ENCODE assay signal across 18 mouse cellular contexts in genomic region chr4:97607169-97607568, GRCm38 (mm10).
DNase-seq lines count a peak whose midpoint lies in the region; ATAC-seq and TF ChIP-seq lines count a peak whose summit lies in the region.
"Had no signal": no experiment of that assay in that cellular context is flagged by ENCODE, and none has a peak within 500 bp of the region (broad histone marks: within the 10 kb centered on the region; RNA-seq: fewer than 3 reads in every experiment).

No protein-coding gene starts in this region.

- no peaks in the 10 kb centered on the region for H3K36me3 ChIP-seq in forebrain, embryonic 14.5 days (ENCODE audit: control insufficient read depth, insufficient read depth, low read length)
- H3K36me3 ChIP-seq in forebrain, postnatal 0 days (ENCODE audit: insufficient read depth): no peaks in the 10 kb centered on the region
- H3K36me3 ChIP-seq in lung, postnatal 0 days (ENCODE audit: insufficient read depth, low read length): no peaks in the 10 kb centered on the region
- H3K36me3 ChIP-seq in forebrain, embryonic 16.5 days (ENCODE audit: control insufficient read depth, insufficient read depth): no peaks in the 10 kb centered on the region
- no peaks in the 10 kb centered on the region for H3K36me3 ChIP-seq in intestine, postnatal 0 days (ENCODE audit: control insufficient read depth, insufficient read depth)
- H3K36me3 ChIP-seq: heart, embryonic 15.5 days had no signal

- H3K9ac ChIP-seq in forebrain, embryonic 14.5 days (ENCODE audit: low read length): no peak overlapping the region
- H3K9ac ChIP-seq in forebrain, postnatal 0 days: no peak overlapping the region
- no peak overlapping the region for H3K9ac ChIP-seq in lung, postnatal 0 days (replicated peaks; ENCODE audit: low read depth)
- no peak overlapping the region for H3K9ac ChIP-seq in forebrain, embryonic 16.5 days (replicated peaks; ENCODE audit: low read depth, low read length)
- H3K9ac ChIP-seq in intestine, postnatal 0 days (ENCODE audit: low read depth, low read length): no peak overlapping the region
- H3K9ac ChIP-seq: heart, embryonic 15.5 days had no signal

- no peaks in the 10 kb centered on the region for H3K27me3 ChIP-seq in forebrain, embryonic 14.5 days (replicated peaks; ENCODE audit: control insufficient read depth, insufficient read depth, low read length)
- H3K27me3 ChIP-seq in forebrain, postnatal 0 days (ENCODE audit: insufficient read depth, low read length): no peaks in the 10 kb centered on the region
- no peaks in the 10 kb centered on the region for H3K27me3 ChIP-seq in lung, postnatal 0 days (replicated peaks; ENCODE audit: insufficient read depth, low read length)
- no peaks in the 10 kb centered on the region for H3K27me3 ChIP-seq in forebrain, embryonic 16.5 days (replicated peaks; ENCODE audit: control insufficient read depth, insufficient read depth, low read length)
- no peaks in the 10 kb centered on the region for H3K27me3 ChIP-seq in intestine, postnatal 0 days (replicated peaks; ENCODE audit: control insufficient read depth, insufficient read depth, low read length)
- H3K27me3 ChIP-seq: CH12.LX; heart, embryonic 15.5 days had no signal

- no peaks in the 10 kb centered on the region for H3K9me3 ChIP-seq in forebrain, embryonic 14.5 days (replicated peaks; ENCODE audit: control insufficient read depth, low read length)
- no peaks in the 10 kb centered on the region for H3K9me3 ChIP-seq in forebrain, postnatal 0 days (ENCODE audit: low read length)
- H3K9me3 ChIP-seq in lung, postnatal 0 days (ENCODE audit: low read length): no peaks in the 10 kb centered on the region
- H3K9me3 ChIP-seq in forebrain, embryonic 16.5 days (ENCODE audit: control insufficient read depth, low read length): no peaks in the 10 kb centered on the region
- H3K9me3 ChIP-seq in intestine, postnatal 0 days (ENCODE audit: control insufficient read depth): no peaks in the 10 kb centered on the region
- H3K9me3 ChIP-seq: heart, embryonic 15.5 days had no signal

- H3K4me3 ChIP-seq in forebrain, embryonic 14.5 days (ENCODE audit: low read depth, low read length): no peak overlapping the region
- H3K4me3 ChIP-seq in forebrain, postnatal 0 days (ENCODE audit: low read depth, low read length): no peak overlapping the region
- H3K4me3 ChIP-seq in lung, postnatal 0 days (ENCODE audit: low read depth, low read length): no peak overlapping the region
- H3K4me3 ChIP-seq in forebrain, embryonic 16.5 days (replicated peaks; ENCODE audit: low read length): no peak overlapping the region
- no peak overlapping the region for H3K4me3 ChIP-seq in intestine, postnatal 0 days (ENCODE audit: low read depth, low read length)
- H3K4me3 ChIP-seq: heart, adult 2 months; heart, embryonic 15.5 days had no signal

- TF ChIP-seq CTCF in forebrain, postnatal 0 days (IDR thresholded peaks at IDR 0.05; ENCODE audit: low read depth): no peak
- TF ChIP-seq CTCF in lung, postnatal 0 days (IDR thresholded peaks at IDR 0.05): no peak
- TF ChIP-seq CTCF in intestine, postnatal 0 days (IDR thresholded peaks at IDR 0.05; ENCODE audit: low read depth): no peak

- H3K27ac ChIP-seq in forebrain, embryonic 14.5 days (ENCODE audit: low read depth, low read length): peak overlapping the region; percentile 94; the same call in 1 of the 2 replicates
- H3K27ac ChIP-seq in forebrain, postnatal 0 days (ENCODE audit: low read depth, low read length): no peak overlapping the region
- no peak overlapping the region for H3K27ac ChIP-seq in lung, postnatal 0 days (ENCODE audit: low read length)
- H3K27ac ChIP-seq in forebrain, embryonic 16.5 days (ENCODE audit: low read length): 0 out of 2 replicates have a peak overlapping the region, but pooled peaks have one; percentile 46
- no peak overlapping the region for H3K27ac ChIP-seq in intestine, postnatal 0 days (ENCODE audit: low read depth, low read length)
- H3K27ac ChIP-seq: heart, adult 2 months; heart, embryonic 15.5 days had no signal

- peaks cover 45% of the 10 kb centered on the region for H3K4me1 ChIP-seq in forebrain, embryonic 14.5 days (ENCODE audit: control insufficient read depth, insufficient read depth, low read length)
- H3K4me1 ChIP-seq in forebrain, postnatal 0 days (ENCODE audit: insufficient read depth): peaks cover 26% of the 10 kb centered on the region
- no peaks in the 10 kb centered on the region for H3K4me1 ChIP-seq in lung, postnatal 0 days (ENCODE audit: insufficient read depth, low read depth, low read length)
- peaks cover 52% of the 10 kb centered on the region for H3K4me1 ChIP-seq in forebrain, embryonic 16.5 days (replicated peaks; ENCODE audit: control insufficient read depth, insufficient read depth, low read length)
- no peaks in the 10 kb centered on the region for H3K4me1 ChIP-seq in intestine, postnatal 0 days (replicated peaks; ENCODE audit: control insufficient read depth, insufficient read depth, low read length)

- ATAC-seq in forebrain, embryonic 14.5 days: no peak
- no peak for ATAC-seq in forebrain, postnatal 0 days
- peak; percentile 11; the same call in 1 of the 2 replicates for ATAC-seq in lung, postnatal 0 days
- no peak for ATAC-seq in forebrain, embryonic 16.5 days
- peak; percentile 45; the same call in 1 of the 2 replicates for ATAC-seq in intestine, postnatal 0 days

- DNase-seq in forebrain, embryonic 14.5 days (ENCODE audit: low spot score): no peak
- DNase-seq in forebrain, postnatal 0 days: no peak
- peak; percentile 56 for DNase-seq in lung, postnatal 0 days (ENCODE audit: low spot score)
- DNase-seq in lung, adult 18-20 months: no peak
- DNase-seq in layer of hippocampus, adult 18-20 months (ENCODE audit: low spot score in 2 of 2): no peak
- DNase-seq: adrenal gland, adult 2 months; adrenal gland, postnatal 25 days; cerebellum, adult 18-20 months; cerebellum, adult 9-11 months; cerebellum, postnatal 36 days; gastrocnemius, postnatal 14 days; heart, adult 2 months; kidney, adult 18-20 months had no signal

- no peak overlapping the region for H3K4me2 ChIP-seq in forebrain, embryonic 14.5 days (ENCODE audit: low read length)
- H3K4me2 ChIP-seq in forebrain, postnatal 0 days (ENCODE audit: low read depth): no peak overlapping the region
- no peak overlapping the region for H3K4me2 ChIP-seq in lung, postnatal 0 days (replicated peaks; ENCODE audit: low read depth, low read length)
- H3K4me2 ChIP-seq in forebrain, embryonic 16.5 days (ENCODE audit: low read length): no peak overlapping the region
- no peak overlapping the region for H3K4me2 ChIP-seq in intestine, postnatal 0 days (replicated peaks; ENCODE audit: low read depth)
- H3K4me2 ChIP-seq: heart, embryonic 11.5 days; heart, embryonic 15.5 days had no signal

- 62% methylated on average over 1 of the region's 1 CpGs for WGBS in forebrain, embryonic 14.5 days
- 58% methylated on average over 1 of the region's 1 CpGs for WGBS in forebrain, postnatal 0 days
- 69% methylated on average over 1 of the region's 1 CpGs for WGBS in lung, postnatal 0 days
- WGBS in forebrain, embryonic 16.5 days: 64% methylated on average over 1 of the region's 1 CpGs
- 46% methylated on average over 1 of the region's 1 CpGs for WGBS in intestine, postnatal 0 days

- TF ChIP-seq EP300 in lung, postnatal 0 days (IDR thresholded peaks at IDR 0.05): no peak

Comparison
In these comparisons a context has a peak if more than half of its experiments do, and no peak if none do; other contexts are left out.
1. H3K27ac ChIP-seq: peak in forebrain, embryonic 14.5 days (single experiment) and forebrain, embryonic 16.5 days (single experiment); none in forebrain, postnatal 0 days (single experiment), lung, postnatal 0 days (single experiment) and intestine, postnatal 0 days (single experiment).
2. ATAC-seq: peak in lung, postnatal 0 days (single experiment) and intestine, postnatal 0 days (single experiment); none in forebrain, embryonic 14.5 days (single experiment), forebrain, postnatal 0 days (single experiment) and forebrain, embryonic 16.5 days (single experiment).